Mouse (Mus musculus) midbrain, postnatal 0 days (tissue): ENCODE measurements around the gene Gm17324. TPM values are rescaled to one million over a fixed set of nuclear protein-coding genes. Genes with fewer than 3 reads are reported as not detected.

Experiments used
- ATAC-seq: fragments of 200-750 bp; cut with Nextera tagmentation; 2 replicates; pipeline ENCODE4 v1.8.0; 2017; ENCODE audit warnings: moderate number of reproducible peaks, mild to moderate bottlenecking, moderate TSS enrichment, moderate library complexity; ENCODE audit not compliant: low FRiP score
- DNase-seq: peaks from one replicate; pipeline ENCODE4 v3.0.0-alpha.2; 2015; ENCODE audit warnings: low spot score
- H3K27ac ChIP-seq: fragments of 300-500 bp; sonication (generic); 2 replicates; pipeline ENCODE4 v1.5.1; 2014; ENCODE audit warnings: low read depth, mild to moderate bottlenecking, low read length, mixed read lengths
- H3K27me3 ChIP-seq: fragments of 300-500 bp; sonication (generic); 2 replicates; pipeline ENCODE4 v1.6.1; 2014; ENCODE audit warnings: low read length, control low read depth, mixed read lengths; ENCODE audit not compliant: insufficient read depth
- H3K36me3 ChIP-seq: fragments of 300-500 bp; sonication (generic); 2 replicates; pipeline ENCODE4 v1.6.1; 2014; ENCODE audit warnings: low read length, control low read depth, mixed read lengths; ENCODE audit not compliant: insufficient read depth
- H3K4me1 ChIP-seq: fragments of 300-500 bp; sonication (generic); 2 replicates; pipeline ENCODE4 v1.6.1; 2014; ENCODE audit warnings: mild to moderate bottlenecking, control low read depth, antibody characterized with exemption, low read length, mixed read lengths; ENCODE audit not compliant: insufficient read depth
- H3K4me2 ChIP-seq: fragments of 300-500 bp; sonication (generic); 2 replicates; pipeline ENCODE4 v1.6.1; 2014; ENCODE audit warnings: low read depth, mild to moderate bottlenecking, low read length, mixed read lengths; ENCODE audit not compliant: poor library complexity, severe bottlenecking
- H3K4me3 ChIP-seq: fragments of 300-500 bp; sonication (generic); 2 replicates; pipeline ENCODE4 v1.5.1; 2014; ENCODE audit warnings: low read depth, mild to moderate bottlenecking, low read length, moderate library complexity
- H3K9ac ChIP-seq: fragments of 300-500 bp; sonication (generic); replicated peaks from 2 replicates; pipeline ENCODE4 v1.6.1; 2014; ENCODE audit warnings: mild to moderate bottlenecking, low read length, moderate library complexity, mixed read lengths; ENCODE audit not compliant: poor library complexity, severe bottlenecking
- H3K9me3 ChIP-seq: fragments of 300-500 bp; sonication (generic); 2 replicates; pipeline ENCODE4 v1.6.1; 2016; ENCODE audit warnings: low read length, control low read depth
- CTCF ChIP-seq: IDR thresholded peaks from 2 replicates; pipeline ENCODE4 v1.5.1; 2016; ENCODE audit warnings: antibody characterized with exemption, mild to moderate bottlenecking
- WGBS: fragments of 180-500 bp; shearing (Covaris S2); extraction: QIAGEN DNeasy Blood & Tissue Kit; methylation state at CpG from one replicate; pipeline ENCODE4 v1.1.7; 2014; 5-methylcytosine and 5-hydroxymethylcytosine counted together
- polyA plus RNA-seq: library from polyadenylated mRNA; unstranded; fragments of >200 nt; fragmentation: Nextera tagmentation; extraction: Ambion mirVana; gene quantifications from 2 replicates; pipeline ENCODE4 v1.2.1, GENCODE M21; 2015
- total RNA-seq: library from RNA; depleted of rRNA; stranded (reverse); fragments of >200 nt; gene quantifications from 2 replicates; pipeline ENCODE4 v1.2.3, GENCODE M21; 2014

The Gm17324 gene
- total and polyA plus RNA-seq, 2 experiments from 2014 or later = 4.1 to 5.4 TPM

GRCm38 (mm10) chr9:78447606-78447972 lies 997 bp downstream of the Gm17324 start:
- peak overlapping the region; percentile 66 for H3K4me2 ChIP-seq
- H3K9ac ChIP-seq = peak overlapping the region; percentile 87; the same call in 1 of the 2 replicates
- peak overlapping the region; percentile 93 for H3K4me3 ChIP-seq
- DNase-seq = no peak
- no peak overlapping the region; the same call in 1 of the 2 replicates for H3K27ac ChIP-seq
- H3K27me3 ChIP-seq = peaks cover 34% of the 10 kb centered on the region
- WGBS = 27% methylated on average over 9 of the region's 9 CpGs
- peaks cover 4% of the 10 kb centered on the region for H3K36me3 ChIP-seq
- H3K4me1 ChIP-seq = peaks cover 6% of the 10 kb centered on the region; the same call in 1 of the 2 replicates
- peak; percentile 19 for ATAC-seq
- no peaks in the 10 kb centered on the region for H3K9me3 ChIP-seq
- TF ChIP-seq CTCF = no peak

GRCm38 (mm10) chr9:78442579-78443392 lies 5.8 kb downstream of the Gm17324 start, which contains the start of gene Cgas:
TSS of gene Cgas (minus strand) at chr9:78443237.
- TF ChIP-seq CTCF = no peak
- H3K27me3 ChIP-seq = peaks cover 57% of the 10 kb centered on the region
- no peak within 1 kb of the TSS for H3K9ac ChIP-seq
- H3K27ac ChIP-seq = no peak within 1 kb of the TSS
- DNase-seq (peak; percentile 39), ATAC-seq (peak; percentile 51; the same call in 1 of the 2 replicates)
- WGBS = 1% methylated on average over 79 of the region's 81 CpGs
- peaks cover 2% of the 10 kb centered on the region; the same call in 1 of the 2 replicates for H3K4me1 ChIP-seq
- H3K4me2 ChIP-seq = peak within 1 kb of the TSS; percentile 56
- no peaks in the 10 kb centered on the region for H3K9me3 ChIP-seq
- H3K4me3 ChIP-seq = peak within 1 kb of the TSS; percentile 40
- H3K36me3 ChIP-seq = no peaks in the 10 kb centered on the region

- Histone ChIP-seq H3K36me3 (no peaks in the 10 kb centered on the region), H3K27me3 (peaks cover 57% of the 10 kb centered on the region), H3K4me2 (peak overlapping the region; percentile 56), H3K4me1 (peaks cover 2% of the 10 kb centered on the region; the same call in 1 of the 2 replicates), H3K27ac (no peak overlapping the region), H3K4me3 (peak overlapping the region; percentile 40), H3K9me3 (no peaks in the 10 kb centered on the region), H3K9ac (no peak overlapping the region)
- no peak; the same call in 1 of the 2 replicates for ATAC-seq
- no peak for DNase-seq
- whole genome bisulfite sequencing = 5% methylated on average over 9 of the region's 9 CpGs
- TF ChIP-seq CTCF = no peak
These were observed 6.4 kb downstream of the Gm17324 start for GRCm38 (mm10) chr9:78442237-78442578.

GRCm38 (mm10) chr9:78439426-78439825 lies 9.2 kb downstream of the Gm17324 start:
- 68% methylated on average over 5 of the region's 5 CpGs for WGBS

GRCm38 (mm10) chr9:78432471-78432870 lies 16.1 kb downstream of the Gm17324 start:
- H3K4me1 ChIP-seq = no peaks in the 10 kb centered on the region
- ATAC-seq (no peak), DNase-seq (no peak)
- H3K4me2 ChIP-seq = no peak overlapping the region
- H3K9me3 ChIP-seq = no peaks in the 10 kb centered on the region
- no peak overlapping the region for H3K27ac ChIP-seq
- TF ChIP-seq CTCF = no peak
- H3K27me3 ChIP-seq = no peaks in the 10 kb centered on the region
- WGBS = 91% methylated on average over 5 of the region's 5 CpGs
- no peaks in the 10 kb centered on the region for H3K36me3 ChIP-seq
- no peak overlapping the region for H3K9ac ChIP-seq
- H3K4me3 ChIP-seq = no peak overlapping the region

More at GRCm38 (mm10) chr9:78439426-78439825, 9.2 kb downstream of the Gm17324 start:
- H3K9ac ChIP-seq = no peak overlapping the region
- ATAC-seq (no peak), DNase-seq (no peak)
- peak; percentile 25; the same call in 1 of the 2 replicates for TF ChIP-seq CTCF
- H3K9me3 ChIP-seq = no peaks in the 10 kb centered on the region
- H3K4me2 ChIP-seq = no peak overlapping the region
- H3K27ac ChIP-seq = no peak overlapping the region
- H3K4me1 ChIP-seq = peaks cover 2% of the 10 kb centered on the region; the same call in 1 of the 2 replicates
- H3K36me3 ChIP-seq = no peaks in the 10 kb centered on the region
- H3K4me3 ChIP-seq = no peak overlapping the region
- peaks cover 40% of the 10 kb centered on the region for H3K27me3 ChIP-seq

- Histone ChIP-seq H3K27me3 (no peaks in the 10 kb centered on the region), H3K9ac (no peak overlapping the region), H3K4me1 (no peaks in the 10 kb centered on the region), H3K4me3 (no peak overlapping the region), H3K27ac (no peak overlapping the region), H3K36me3 (no peaks in the 10 kb centered on the region), H3K9me3 (no peaks in the 10 kb centered on the region), H3K4me2 (no peak overlapping the region)
- no peak for TF ChIP-seq CTCF
- ATAC-seq = no peak
- 74% methylated on average over 6 of the region's 6 CpGs for WGBS
- no peak for DNase-seq
These were observed 18.1 kb downstream of the Gm17324 start for GRCm38 (mm10) chr9:78430486-78430885.
